Mouse (Mus musculus) hindbrain, embryonic 11.5 days (tissue): ENCODE data around the gene Pnkd. TPM values are rescaled to one million over a fixed set of nuclear protein-coding genes. Genes with fewer than 3 reads are reported as not detected.

ENCODE experiments used
- ATAC-seq: fragments of 200-750 bp; cut with Nextera tagmentation; 2 replicates; pipeline ENCODE4 v1.8.0; 2017; ENCODE audit warnings: mild to moderate bottlenecking, moderate TSS enrichment, moderate library complexity; ENCODE audit not compliant: low FRiP score
- DNase-seq: peaks from one replicate; pipeline ENCODE4 v3.0.0-alpha.2; 2015; ENCODE audit warnings: low spot score
- H3K27ac ChIP-seq: fragments of 300-500 bp; sonication (generic); 2 replicates; pipeline ENCODE4 v1.5.1; 2014; ENCODE audit warnings: mild to moderate bottlenecking, low read depth, low read length
- H3K27me3 ChIP-seq: fragments of 300-500 bp; sonication (generic); 2 replicates; pipeline ENCODE4 v1.6.1; 2014; ENCODE audit warnings: mild to moderate bottlenecking, low read length, moderate library complexity, mixed read lengths; ENCODE audit not compliant: control insufficient read depth, insufficient read depth
- H3K36me3 ChIP-seq: fragments of 300-500 bp; sonication (generic); 2 replicates; pipeline ENCODE4 v1.6.1; 2014; ENCODE audit warnings: mild to moderate bottlenecking, low read length, moderate library complexity, mixed read lengths; ENCODE audit not compliant: control insufficient read depth, insufficient read depth
- H3K4me1 ChIP-seq: fragments of 300-500 bp; sonication (generic); replicated peaks from 2 replicates; pipeline ENCODE4 v1.6.1; 2014; ENCODE audit warnings: low read length, mixed read lengths; ENCODE audit not compliant: control insufficient read depth, insufficient read depth
- H3K4me2 ChIP-seq: fragments of 300-500 bp; sonication (generic); replicated peaks from 2 replicates; pipeline ENCODE4 v1.6.1; 2014; ENCODE audit warnings: mild to moderate bottlenecking, low read depth, low read length
- H3K4me3 ChIP-seq: fragments of 300-500 bp; sonication (generic); 2 replicates; pipeline ENCODE4 v1.5.1; 2014; ENCODE audit warnings: low read depth, low read length
- H3K9ac ChIP-seq: fragments of 300-500 bp; sonication (generic); 2 replicates; pipeline ENCODE4 v1.6.1; 2014; ENCODE audit warnings: low read depth, low read length
- H3K9me3 ChIP-seq: fragments of 300-500 bp; sonication (generic); 2 replicates; pipeline ENCODE4 v1.6.1; 2016; ENCODE audit warnings: low read length; ENCODE audit not compliant: control insufficient read depth
- WGBS: fragments of 180-500 bp; shearing (Covaris S2); extraction: QIAGEN DNeasy Blood & Tissue Kit; methylation state at CpG from one replicate; pipeline ENCODE4 v1.1.7; 2014; 5-methylcytosine and 5-hydroxymethylcytosine counted together
- polyA plus RNA-seq: library from polyadenylated mRNA; unstranded; fragments of >200 nt; fragmentation: Nextera tagmentation; extraction: Ambion mirVana; gene quantifications from 2 replicates; pipeline ENCODE4 v1.2.1, GENCODE M21; 2014

Gene Pnkd
- polyA plus RNA-seq, 1 experiment from 2014 or later, result 85.4 TPM

GRCm38 (mm10) chr1:74292331-74293020 lies 7.7 kb downstream of the Pnkd start:
- Histone ChIP-seq H3K4me1 (no peaks in the 10 kb centered on the region), H3K9ac (no peak overlapping the region), H3K4me2 (no peak overlapping the region), H3K9me3 (no peaks in the 10 kb centered on the region), H3K27me3 (no peaks in the 10 kb centered on the region), H3K36me3 (no peaks in the 10 kb centered on the region), H3K4me3 (no peak overlapping the region), H3K27ac (no peak overlapping the region)
- ATAC-seq (no peak), DNase-seq (no peak)
- whole genome bisulfite sequencing, result 87% methylated on average over 11 of the region's 11 CpGs

DNA sequence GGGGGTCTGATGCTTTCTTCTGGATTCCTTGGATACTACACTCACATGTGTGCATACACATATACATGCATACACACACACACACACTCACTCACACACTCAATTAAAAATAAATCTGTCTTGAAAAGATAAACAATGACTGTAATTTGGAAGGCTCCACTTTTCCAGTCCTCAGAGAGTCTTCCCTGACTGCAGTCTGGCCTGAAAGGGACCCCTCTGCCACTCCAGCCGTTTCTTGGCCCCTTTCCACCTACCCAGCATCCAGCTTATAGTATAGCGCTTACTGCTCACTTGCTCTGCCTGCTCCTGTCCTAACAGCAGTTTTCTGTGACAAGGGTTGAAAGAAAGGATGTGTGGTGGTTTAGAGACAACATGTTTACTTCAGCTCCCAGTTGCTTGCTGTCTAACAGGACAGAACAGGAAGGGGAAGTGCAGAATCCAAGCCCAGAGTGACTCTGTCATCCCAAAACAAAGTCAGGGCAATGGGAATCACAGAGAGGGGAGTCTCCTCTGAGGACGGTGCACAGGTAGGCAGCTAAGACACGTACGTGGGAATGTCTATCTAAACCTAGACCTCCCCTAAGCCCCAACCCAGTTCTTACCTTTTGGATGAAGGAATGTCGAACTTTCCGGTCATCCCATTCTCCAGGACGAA lies 8.7 kb downstream of the Pnkd start:
- Histone ChIP-seq H3K27me3 (no peaks in the 10 kb centered on the region), H3K27ac (no peak overlapping the region), H3K9ac (no peak overlapping the region), H3K9me3 (no peaks in the 10 kb centered on the region), H3K4me3 (no peak overlapping the region), H3K4me1 (no peaks in the 10 kb centered on the region), H3K4me2 (no peak overlapping the region), H3K36me3 (no peaks in the 10 kb centered on the region)
- ATAC-seq (no peak), DNase-seq (no peak)
- 89% methylated on average over 8 of the region's 8 CpGs for WGBS

- DNase-seq (no peak), ATAC-seq (no peak)
- Histone ChIP-seq H3K4me3 (no peak overlapping the region), H3K27ac (no peak overlapping the region), H3K9ac (no peak overlapping the region), H3K4me1 (no peaks in the 10 kb centered on the region), H3K4me2 (no peak overlapping the region), H3K36me3 (no peaks in the 10 kb centered on the region), H3K27me3 (no peaks in the 10 kb centered on the region), H3K9me3 (no peaks in the 10 kb centered on the region)
- 95% methylated on average over 3 of the region's 3 CpGs for WGBS
Measured at GRCm38 (mm10) chr1:74294090-74294643, 9.4 kb downstream of the Pnkd start.

DNA sequence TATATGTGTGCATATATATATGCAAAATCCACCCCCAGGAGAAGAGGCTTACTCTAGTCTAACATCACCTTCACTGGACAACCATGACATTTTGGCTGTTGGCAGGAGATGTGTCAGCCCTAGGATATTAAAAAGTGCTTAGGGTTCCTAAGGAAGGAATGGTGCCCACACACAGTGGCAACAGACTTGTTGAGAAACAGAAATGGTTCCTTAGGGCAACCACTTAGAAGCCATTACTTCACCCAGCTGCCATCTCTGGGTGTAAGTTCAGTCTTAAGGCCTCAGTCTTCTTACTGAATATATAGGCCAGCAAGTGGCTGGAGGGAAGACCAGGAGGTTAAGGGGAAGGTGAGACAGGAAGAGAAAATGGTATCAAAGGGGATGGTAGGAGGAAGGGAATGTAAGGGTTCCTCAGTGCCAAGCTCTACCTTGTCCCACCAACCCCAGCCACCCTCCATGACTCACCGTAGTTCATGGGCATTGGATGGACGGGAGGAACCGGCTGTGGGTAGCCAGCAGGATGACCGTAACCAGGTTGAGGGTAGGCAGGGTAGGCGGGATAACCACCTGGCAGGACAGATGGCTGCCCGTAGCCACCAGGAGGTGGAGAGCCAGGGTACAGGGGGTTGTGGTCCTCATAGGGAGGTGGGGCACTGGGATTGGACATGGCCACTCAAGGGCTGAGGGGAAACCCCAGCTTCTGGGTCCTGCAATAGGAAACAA lies 10.2 kb downstream of the Pnkd start:
- Histone ChIP-seq H3K4me2 (no peak overlapping the region), H3K27ac (peak overlapping the region; percentile 40; the same call in 1 of the 2 replicates), H3K9ac (no peak overlapping the region), H3K9me3 (no peaks in the 10 kb centered on the region), H3K36me3 (no peaks in the 10 kb centered on the region), H3K4me3 (no peak overlapping the region), H3K27me3 (no peaks in the 10 kb centered on the region), H3K4me1 (no peaks in the 10 kb centered on the region)
- no peak for DNase-seq
- peak; percentile 26 for ATAC-seq
- 97% methylated on average over 6 of the region's 6 CpGs for WGBS

DNA sequence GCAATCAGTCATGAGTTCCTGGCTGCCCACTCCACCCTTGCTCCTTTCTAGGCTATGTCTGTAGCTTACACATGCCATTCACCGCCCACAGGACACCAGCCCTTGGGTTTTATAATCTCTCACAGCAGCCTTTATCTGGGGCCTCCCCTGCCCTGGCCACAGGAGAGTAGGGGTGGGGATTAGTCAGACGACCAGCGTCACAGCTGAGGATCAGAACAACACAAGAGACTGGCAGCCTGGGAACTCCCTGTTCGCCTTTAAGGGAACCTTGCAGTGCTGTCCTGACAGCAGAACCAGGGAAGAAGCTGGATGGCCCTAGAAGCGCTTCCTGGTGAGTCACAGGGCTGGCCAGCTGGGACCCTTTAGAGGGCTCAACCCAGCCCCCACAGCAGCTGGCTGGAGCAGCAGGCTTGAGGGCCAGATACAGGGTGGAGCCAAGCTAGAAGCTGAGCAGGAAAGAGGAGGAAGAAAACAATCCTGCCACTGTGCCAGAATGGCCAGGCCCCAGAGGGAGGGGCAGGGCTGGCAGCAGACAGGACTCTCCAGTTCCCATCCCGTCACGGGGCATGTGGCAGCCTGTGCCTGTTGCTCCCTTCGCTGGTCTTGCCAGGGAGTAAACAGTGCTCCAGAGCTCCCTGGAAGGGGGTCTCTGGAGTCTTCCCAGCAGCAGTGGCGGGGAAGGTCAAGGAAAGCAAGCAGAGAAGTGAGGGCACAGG lies 10.9 kb downstream of the Pnkd start:
- no peak overlapping the region for H3K9ac ChIP-seq

GRCm38 (mm10) chr1:74296477-74296876 lies 11.7 kb downstream of the Pnkd start:
- Histone ChIP-seq H3K27me3 (no peaks in the 10 kb centered on the region), H3K9ac (no peak overlapping the region), H3K4me3 (no peak overlapping the region), H3K9me3 (no peaks in the 10 kb centered on the region), H3K4me1 (no peaks in the 10 kb centered on the region), H3K36me3 (no peaks in the 10 kb centered on the region), H3K4me2 (no peak overlapping the region), H3K27ac (peak overlapping the region; percentile 7; the same call in 1 of the 2 replicates)
- ATAC-seq (no peak), DNase-seq (no peak)
- WGBS, result 67% methylated on average over 6 of the region's 6 CpGs

More for the DNA sequence above, 10.9 kb downstream of the Pnkd start:
- 25% methylated on average over 9 of the region's 9 CpGs for WGBS
- no peak overlapping the region for H3K4me2 ChIP-seq
- DNase-seq, result peak; percentile 37
- ATAC-seq, result peak; percentile 72
- H3K4me3 ChIP-seq, result no peak overlapping the region
- no peaks in the 10 kb centered on the region for H3K4me1 ChIP-seq
- H3K36me3 ChIP-seq, result no peaks in the 10 kb centered on the region
- peak overlapping the region; percentile 40; the same call in 1 of the 2 replicates for H3K27ac ChIP-seq
- H3K27me3 ChIP-seq, result no peaks in the 10 kb centered on the region
- no peaks in the 10 kb centered on the region for H3K9me3 ChIP-seq

DNA sequence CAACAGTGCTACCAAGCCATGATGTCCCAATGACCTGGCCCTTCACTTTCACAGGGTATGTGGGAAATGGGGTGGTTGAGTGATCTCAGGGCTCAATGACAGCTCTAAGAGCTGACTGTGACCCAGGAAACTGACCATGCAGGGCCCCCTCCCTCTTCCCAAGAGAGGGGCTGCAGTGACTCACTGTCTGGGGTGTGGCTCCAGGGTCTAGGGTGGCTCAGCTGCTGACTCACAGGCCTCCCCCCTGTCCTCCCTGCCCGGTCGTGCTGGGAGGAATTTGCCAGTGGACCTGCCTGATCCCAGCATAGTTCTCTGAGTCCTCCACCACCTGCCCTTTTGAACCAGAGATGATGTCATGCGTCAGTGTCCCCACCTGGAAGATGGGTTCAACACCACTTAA lies 12.5 kb downstream of the Pnkd start:
- no peak for ATAC-seq
- Histone ChIP-seq H3K9me3 (no peaks in the 10 kb centered on the region), H3K4me1 (no peaks in the 10 kb centered on the region), H3K36me3 (no peaks in the 10 kb centered on the region), H3K27me3 (no peaks in the 10 kb centered on the region), H3K4me2 (no peak overlapping the region), H3K9ac (no peak overlapping the region), H3K4me3 (no peak overlapping the region), H3K27ac (no peak overlapping the region)
- DNase-seq, result no peak
- WGBS, result 78% methylated on average over 3 of the region's 3 CpGs

GRCm38 (mm10) chr1:74298157-74298750 lies 13.5 kb downstream of the Pnkd start:
- no peaks in the 10 kb centered on the region for H3K4me1 ChIP-seq
- WGBS, result 91% methylated on average over 5 of the region's 5 CpGs
- no peak overlapping the region for H3K27ac ChIP-seq
- ATAC-seq (no peak), DNase-seq (no peak)
- no peak overlapping the region for H3K4me2 ChIP-seq
- H3K4me3 ChIP-seq, result no peak overlapping the region
- no peaks in the 10 kb centered on the region for H3K27me3 ChIP-seq
- no peak overlapping the region for H3K9ac ChIP-seq
- no peaks in the 10 kb centered on the region for H3K9me3 ChIP-seq
- no peaks in the 10 kb centered on the region for H3K36me3 ChIP-seq
